Mouse (Mus musculus): Measurements from ENCODE around the gene Ccdc50.

The Ccdc50 gene

GRCm38 (mm10) chr16:27388761-27389451 lies at the start of gene Ccdc50:
Ccdc50 (plus strand) TSS chr16:27388869.
- DNase-seq (ENCODE audit: low spot score in 2 of 2): peak; percentile 69 to 73

DNA sequence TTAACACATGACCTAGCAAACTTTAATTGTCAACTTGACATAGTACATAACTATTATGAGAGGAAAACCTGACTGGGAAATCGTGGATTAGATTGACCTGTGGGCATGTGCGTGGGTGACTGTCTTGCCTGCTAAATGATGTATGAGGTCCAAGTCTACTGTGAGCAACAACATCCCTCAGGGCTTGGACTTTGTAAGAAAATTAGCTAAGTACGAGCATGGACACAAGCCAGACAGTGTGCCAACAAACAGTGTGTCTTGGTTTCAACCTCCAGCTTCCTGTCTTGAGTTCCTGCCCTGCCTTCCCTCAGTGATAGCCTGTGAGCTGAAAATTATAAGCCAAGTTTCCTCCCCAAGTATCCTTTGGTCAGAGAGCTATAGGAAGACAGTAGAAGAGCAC lies 41.1 kb upstream of the Ccdc50 start:
- no peak for DNase-seq (ENCODE audit: low spot score in 2 of 2)

DNA sequence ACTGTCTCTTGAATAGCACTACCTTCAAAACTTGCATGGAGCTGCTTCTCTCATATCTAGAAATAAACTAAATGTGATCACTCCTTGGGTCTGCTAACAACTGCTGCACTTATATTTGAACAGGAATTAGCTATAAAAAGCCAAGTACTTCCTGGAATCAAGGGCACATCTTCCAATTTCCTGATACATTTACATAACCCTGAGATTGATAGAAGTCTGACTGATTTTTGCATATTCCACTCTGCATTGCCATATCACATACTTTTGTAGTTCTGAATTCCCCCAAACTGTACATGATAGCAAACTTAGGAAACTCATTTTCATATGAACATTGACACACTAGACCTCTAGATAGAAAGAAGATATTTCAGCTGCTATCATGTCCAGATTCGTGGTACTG lies 40.3 kb upstream of the Ccdc50 start:
- DNase-seq (ENCODE audit: low spot score in 2 of 2): no peak

GRCm38 (mm10) chr16:27349235-27349634 lies 39.4 kb upstream of the Ccdc50 start:
- no peak for DNase-seq (ENCODE audit: low spot score in 2 of 2)

DNA sequence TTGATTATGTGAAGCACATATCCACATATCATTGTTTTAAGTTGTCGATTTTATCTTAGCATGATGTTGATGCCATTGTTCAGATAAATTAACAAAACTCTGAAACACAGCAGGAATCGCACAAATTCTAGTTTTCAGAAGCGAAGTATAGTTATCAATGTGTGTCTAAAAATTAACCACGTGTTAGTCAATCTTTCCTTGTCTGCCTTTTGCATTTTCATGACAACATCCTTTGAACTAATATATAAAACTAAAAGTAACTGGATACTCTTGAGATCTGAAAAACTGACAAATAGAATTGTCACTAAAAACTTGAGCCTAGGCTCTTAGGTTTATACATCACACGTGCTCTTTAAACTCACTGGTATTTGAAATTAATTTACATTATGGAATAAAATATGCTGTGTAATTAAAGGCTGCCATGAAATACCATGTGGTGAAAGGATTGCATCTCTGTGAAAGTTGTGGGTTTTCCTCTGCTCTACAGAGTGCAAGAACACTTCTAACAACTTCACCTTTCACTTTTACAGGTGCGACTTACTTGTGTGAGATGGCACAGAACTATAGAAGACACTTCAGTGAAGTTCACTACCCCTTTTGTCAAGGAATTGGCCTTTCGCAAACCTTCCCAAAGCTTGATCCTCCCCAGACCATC lies 38.7 kb upstream of the Ccdc50 start:
- no peak for DNase-seq (ENCODE audit: low spot score in 2 of 2)

DNA sequence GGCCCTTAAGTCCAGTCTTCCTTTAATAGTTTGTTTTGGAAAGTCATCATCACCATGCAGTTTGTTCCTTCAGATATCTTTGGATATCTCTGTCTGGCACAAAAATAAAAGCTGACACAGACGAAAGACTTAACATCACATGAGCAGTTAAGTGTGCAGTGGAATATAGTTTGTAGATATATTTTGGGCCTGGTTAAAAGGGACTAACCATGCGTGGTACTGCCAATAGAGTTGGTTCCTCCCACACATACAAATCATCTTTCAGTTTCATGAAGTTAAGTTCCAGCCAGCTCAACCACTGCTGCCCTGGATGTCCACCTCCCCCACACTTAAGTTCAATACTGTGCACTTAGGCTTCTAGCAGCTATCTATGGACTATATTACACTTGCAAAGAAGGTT lies 34.2 kb upstream of the Ccdc50 start:
- DNase-seq (ENCODE audit: low spot score in 2 of 2): no peak

GRCm38 (mm10) chr16:27360059-27360458 lies 28.6 kb upstream of the Ccdc50 start:
- no peak for DNase-seq (ENCODE audit: low spot score in 2 of 2)

DNA sequence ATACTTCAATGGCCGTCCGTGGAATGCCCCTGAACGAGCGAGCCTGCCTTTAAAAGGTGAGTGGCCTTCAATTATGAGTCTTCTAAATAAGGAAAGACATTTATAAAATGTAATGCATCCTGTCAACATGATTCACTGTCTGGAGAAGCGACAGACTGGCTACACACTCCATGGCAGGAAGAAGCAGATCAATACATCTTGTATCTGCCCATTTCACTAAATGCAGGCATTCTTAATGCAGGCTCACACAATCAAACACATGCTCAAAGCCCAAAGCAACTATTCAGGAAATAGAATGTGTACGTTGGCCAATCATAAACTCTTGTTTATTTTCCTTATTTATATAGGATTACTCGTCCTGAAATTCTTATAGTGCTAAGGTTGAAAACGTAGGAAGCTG lies 18.5 kb upstream of the Ccdc50 start, which contains the start of gene Uts2b:
TSS of gene Uts2b (minus strand) at position 49 of the 400 bp plus-strand sequence.
- DNase-seq (ENCODE audit: low spot score in 2 of 2): no peak

- no peak for DNase-seq (ENCODE audit: low spot score in 2 of 2)
These were observed 18.0 kb upstream of the Ccdc50 start for GRCm38 (mm10) chr16:27370700-27371099.

GRCm38 (mm10) chr16:27374139-27374538 lies 14.5 kb upstream of the Ccdc50 start:
- DNase-seq (ENCODE audit: low spot score in 2 of 2): no peak

GRCm38 (mm10) chr16:27375318-27375717 lies 13.4 kb upstream of the Ccdc50 start:
- no peak for DNase-seq (ENCODE audit: low spot score in 2 of 2)

- DNase-seq (ENCODE audit: low spot score in 2 of 2): no peak
These were observed 12.1 kb upstream of the Ccdc50 start for GRCm38 (mm10) chr16:27376556-27376955.

GRCm38 (mm10) chr16:27382217-27382616 lies 6.5 kb upstream of the Ccdc50 start:
- no peak for DNase-seq (ENCODE audit: low spot score in 2 of 2)

- DNase-seq (ENCODE audit: low spot score in 2 of 2): no peak
These were observed 3.6 kb upstream of the Ccdc50 start for GRCm38 (mm10) chr16:27384893-27385603.

- no peak for DNase-seq (ENCODE audit: low spot score in 2 of 2)
These were observed 3.0 kb upstream of the Ccdc50 start for GRCm38 (mm10) chr16:27385649-27386048.

DNA sequence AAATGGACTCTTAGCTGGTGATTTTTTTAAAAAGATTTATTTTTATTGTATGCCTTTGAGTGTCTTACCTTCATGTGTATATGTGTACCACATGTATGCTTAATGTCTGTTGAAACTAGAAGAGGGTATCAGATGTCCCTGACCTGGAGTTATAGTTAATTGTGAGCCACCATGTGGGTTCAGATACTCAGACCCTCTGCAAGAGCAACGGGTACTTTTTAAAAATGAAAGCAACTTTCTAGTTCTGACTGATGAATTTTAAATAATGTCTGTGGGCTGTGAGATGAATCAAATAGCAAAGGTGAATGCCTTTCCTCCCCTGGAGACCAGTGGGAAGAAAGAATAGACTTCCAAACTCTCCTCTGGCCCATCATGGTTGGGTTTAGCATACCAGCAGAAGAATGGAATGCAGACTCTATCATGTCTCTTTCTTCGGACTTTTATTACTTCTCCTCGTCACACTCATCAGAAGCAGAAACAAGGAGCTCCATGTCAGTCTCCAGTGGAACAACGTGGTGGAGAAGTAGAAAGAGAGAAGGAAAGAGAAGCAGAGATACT lies 1.7 kb upstream of the Ccdc50 start:
- no peak for DNase-seq (ENCODE audit: low spot score in 2 of 2)

DNA sequence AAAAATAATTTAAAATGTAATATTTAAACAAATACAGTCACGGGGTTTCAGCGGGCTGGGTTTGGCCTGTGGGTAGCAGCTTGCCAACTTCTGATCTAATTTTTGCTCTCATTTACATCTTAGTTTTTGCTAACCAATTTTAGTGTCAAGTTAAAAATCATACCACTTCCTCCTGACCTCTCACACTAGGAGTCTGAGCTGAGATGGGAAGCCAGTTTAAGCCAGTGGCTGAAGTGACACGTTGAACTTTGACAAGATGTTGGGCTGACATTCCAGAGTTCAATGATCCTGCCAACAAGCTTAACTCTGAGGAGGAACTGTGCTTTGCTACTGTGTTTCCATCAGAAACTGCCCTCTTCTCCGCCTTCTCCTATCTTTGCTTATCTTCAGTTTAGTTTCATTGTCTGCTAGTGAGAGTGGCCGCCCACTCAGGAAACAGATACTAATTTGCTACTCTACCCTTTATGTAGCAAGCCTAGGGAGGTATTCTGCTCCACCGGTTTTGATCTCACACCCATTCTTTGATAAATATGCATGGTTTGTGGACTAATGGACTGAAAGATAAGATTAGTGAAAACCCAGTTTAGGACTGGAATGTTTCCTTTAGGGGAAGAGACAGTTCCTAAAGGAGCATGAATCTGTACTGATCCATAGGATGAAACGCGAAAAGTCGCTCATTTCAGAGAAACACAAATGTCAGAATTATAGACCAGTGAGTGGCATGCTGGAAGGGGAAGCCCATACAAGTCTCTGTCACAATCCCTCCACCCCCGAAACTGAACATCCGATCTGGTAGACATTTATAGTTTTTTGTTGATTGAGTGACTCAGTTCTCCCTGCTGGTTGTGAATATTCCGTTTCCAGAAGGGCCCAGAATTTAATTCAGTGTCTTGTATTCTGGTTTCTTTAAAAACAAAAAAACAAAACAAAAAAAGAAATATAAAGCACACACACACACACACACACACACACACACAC lies 746 bp upstream of the Ccdc50 start:
- DNase-seq (ENCODE audit: low spot score in 2 of 2): no peak

DNA sequence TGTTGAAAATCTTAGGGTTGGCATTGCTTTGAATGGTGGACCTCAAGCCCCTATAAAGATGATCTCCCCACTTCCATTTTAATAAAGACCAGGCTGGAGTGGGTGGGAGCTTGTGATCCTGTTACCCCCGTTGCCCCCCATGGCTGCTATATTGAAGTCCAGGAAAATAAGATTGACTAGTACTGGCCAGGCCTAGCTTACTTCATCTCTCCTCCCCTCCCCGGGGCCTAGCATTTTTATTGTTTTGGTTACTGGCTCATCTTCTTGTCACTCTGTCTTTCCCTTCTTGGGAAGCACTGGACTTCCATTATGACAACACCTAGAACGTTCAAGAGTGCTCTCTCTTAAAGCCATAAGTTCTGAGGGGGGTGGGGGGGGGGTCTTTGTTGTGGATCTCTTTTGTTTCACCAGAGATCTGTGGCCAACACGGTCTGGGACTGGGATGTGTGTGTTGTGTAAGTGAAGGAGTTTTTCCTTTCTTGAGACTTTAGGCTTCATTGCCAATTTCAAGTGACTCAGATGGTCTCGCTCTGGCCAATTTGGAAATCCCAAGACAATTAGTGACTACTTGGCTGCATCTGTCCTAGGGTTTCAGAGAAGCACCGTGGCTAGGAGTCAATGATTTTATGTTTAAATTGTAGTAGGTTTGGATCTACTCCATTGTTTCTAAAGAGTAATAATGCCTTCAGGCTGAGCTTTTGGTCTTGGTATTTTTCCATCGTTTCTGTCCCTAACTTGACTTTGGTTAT lies 1.0 kb downstream of the Ccdc50 start:
- DNase-seq (ENCODE audit: low spot score in 2 of 2): no peak

DNA sequence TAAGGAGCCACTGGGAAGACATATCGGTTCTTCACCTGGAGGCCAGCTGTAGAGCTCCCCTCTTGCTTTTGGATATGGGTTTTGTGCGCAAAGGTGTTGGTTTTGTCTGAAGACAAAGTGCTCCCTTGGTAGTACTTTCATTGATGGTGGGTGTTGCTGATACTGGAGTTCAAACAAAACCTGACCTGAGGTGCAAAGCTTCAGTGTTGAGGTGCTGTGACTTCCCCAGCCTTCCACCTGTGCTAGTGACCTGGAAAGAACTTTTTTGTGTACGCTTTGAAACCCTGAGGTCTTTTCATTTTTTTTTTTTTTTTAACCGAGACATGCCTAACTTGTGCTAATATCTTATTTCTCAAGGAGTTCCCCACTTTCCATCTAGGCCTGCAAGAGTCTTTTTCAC lies 1.6 kb downstream of the Ccdc50 start:
- no peak for DNase-seq (ENCODE audit: low spot score in 2 of 2)

- no peak for DNase-seq (ENCODE audit: low spot score in 2 of 2)
These were observed 3.2 kb downstream of the Ccdc50 start for GRCm38 (mm10) chr16:27391845-27392244.

Measured in right cerebral cortex, postnatal 36 days (tissue).